Comparison of ENCODE assay signal across 22 mouse cellular contexts in genomic region chr2:160987503-160987902, GRCm38 (mm10).
A peak's percentile ranks its signal among the peaks of the same experiment; 100 is the strongest.
DNase-seq lines count a peak whose midpoint lies in the region; ATAC-seq and TF ChIP-seq lines count a peak whose summit lies in the region.
"Had no signal": no experiment of that assay in that cellular context is flagged by ENCODE, and none has a peak within 500 bp of the region (broad histone marks: within the 10 kb centered on the region; RNA-seq: fewer than 3 reads in every experiment).

No protein-coding gene starts in this region.

- peaks cover 29% of the 10 kb centered on the region for H3K4me1 ChIP-seq in bone marrow macrophage, adult 2 months (ENCODE audit: control insufficient read depth, insufficient read depth, low read length)

- ATAC-seq in granulocyte monocyte progenitor cell, adult 5-6 weeks (replicated peaks; ENCODE audit: poor library complexity, severe bottlenecking) = peak; percentile 89
- ATAC-seq: activated CD4-positive, CD25-positive, alpha-beta regulatory T cell, adult 4 months; CD4-positive, CD25-positive, alpha-beta regulatory T cell, adult 4 months; forebrain, embryonic 14.5 days; forebrain, postnatal 0 days; hindbrain, postnatal 0 days; inflammation-experienced regulatory T-cells, adult 6 months; intestine, embryonic 16.5 days had no signal

- intact Hi-C loops in heart, postnatal 14 days (cut with DNase I) = no loop called here

- peak overlapping the region; percentile 44 for H3K27ac ChIP-seq in bone marrow macrophage, adult 2 months (ENCODE audit: insufficient read depth, low read depth, low read length)
- H3K27ac ChIP-seq: gastrocnemius, adult 2 months; hindbrain, embryonic 14.5 days; hindbrain, postnatal 0 days had no signal

- TF ChIP-seq POLR2A in bone marrow macrophage, adult 2 months (IDR thresholded peaks at IDR 0.05; ENCODE audit: borderline replicate concordance, low read depth, low read length) = no peak

- H3K4me3 ChIP-seq in bone marrow macrophage, adult 2 months (ENCODE audit: insufficient read depth, low read length) = no peak overlapping the region
- H3K4me3 ChIP-seq: gastrocnemius, adult 2 months had no signal

- TF ChIP-seq CTCF in bone marrow macrophage, adult 2 months (IDR thresholded peaks at IDR 0.05; ENCODE audit: low read depth, low read length) = no peak

- DNase-seq in 416B (ENCODE audit: low read depth) = peak; percentile 58
- DNase-seq in layer of hippocampus, postnatal 14 days (ENCODE audit: low spot score in 2 of 2) = no peak
- no peak for DNase-seq in right cerebral cortex, postnatal 36 days (ENCODE audit: low spot score in 2 of 2)
- no peak for DNase-seq in heart, postnatal 14 days
- DNase-seq: adrenal gland, adult 8-10 months; adrenal gland, postnatal 25 days; cerebellum, adult 18-20 months; cerebellum, adult 9-10 months; cerebellum, postnatal 14 days; forebrain, postnatal 0 days; gastrocnemius, adult 2 months; gastrocnemius, postnatal 14 days; heart, postnatal 36 days had no signal
